Mouse (Mus musculus) stomach, postnatal 0 days (tissue): Measurements from ENCODE around the gene Per1. TPM values are rescaled to one million over a fixed set of nuclear protein-coding genes. Genes with fewer than 3 reads are reported as not detected.

Source experiments
- ATAC-seq: fragments of 200-750 bp; cut with Nextera tagmentation; 2 replicates; pipeline ENCODE4 v1.8.0; 2017; ENCODE audit not compliant: low FRiP score, low TSS enrichment
- DNase-seq: peaks from one replicate; pipeline ENCODE4 v3.0.0-alpha.2; 2016; ENCODE audit warnings: low spot score
- H3K27ac ChIP-seq: fragments of 300-500 bp; sonication (generic); replicated peaks from 2 replicates; pipeline ENCODE4 v1.5.1; 2014; ENCODE audit warnings: mild to moderate bottlenecking, control low read depth
- H3K27me3 ChIP-seq: fragments of 300-500 bp; sonication (generic); 2 replicates; pipeline ENCODE4 v1.6.1; 2014; ENCODE audit warnings: low read length; ENCODE audit not compliant: control insufficient read depth, insufficient read depth
- H3K36me3 ChIP-seq: fragments of 300-500 bp; sonication (generic); 2 replicates; pipeline ENCODE4 v1.6.1; 2014; ENCODE audit warnings: low read length, mixed read lengths; ENCODE audit not compliant: control insufficient read depth, insufficient read depth
- H3K4me1 ChIP-seq: fragments of 300-500 bp; sonication (generic); replicated peaks from 2 replicates; pipeline ENCODE4 v1.6.1; 2014; ENCODE audit warnings: antibody characterized with exemption; ENCODE audit not compliant: control insufficient read depth, insufficient read depth
- H3K4me2 ChIP-seq: fragments of 300-500 bp; sonication (generic); replicated peaks from 2 replicates; pipeline ENCODE4 v1.6.1; 2014; ENCODE audit warnings: low read depth, mild to moderate bottlenecking, control low read depth, moderate library complexity
- H3K4me3 ChIP-seq: fragments of 300-500 bp; sonication (generic); 2 replicates; pipeline ENCODE4 v1.5.1; 2014; ENCODE audit warnings: low read depth, low read length, control low read depth
- H3K9ac ChIP-seq: fragments of 300-500 bp; sonication (generic); 2 replicates; pipeline ENCODE4 v1.6.1; 2014; ENCODE audit warnings: mild to moderate bottlenecking, low read length, control low read depth, mixed read lengths
- H3K9me3 ChIP-seq: fragments of 300-500 bp; sonication (generic); 2 replicates; pipeline ENCODE4 v1.6.1; 2016; ENCODE audit warnings: low read length; ENCODE audit not compliant: control insufficient read depth
- CTCF ChIP-seq: IDR thresholded peaks from 2 replicates; pipeline ENCODE4 v1.5.1; 2016; ENCODE audit warnings: antibody characterized with exemption, low read depth, mild to moderate bottlenecking, moderate library complexity
- EP300 ChIP-seq: optimal IDR thresholded peaks from 2 replicates; pipeline ENCODE3; 2016; ENCODE audit warnings: antibody characterized with exemption
- WGBS: fragments of 180-500 bp; shearing (Covaris S2); extraction: QIAGEN DNeasy Blood & Tissue Kit; methylation state at CpG from one replicate; pipeline ENCODE4 v1.1.7; 2014; 5-methylcytosine and 5-hydroxymethylcytosine counted together
- polyA plus RNA-seq: library from polyadenylated mRNA; unstranded; fragments of >200 nt; fragmentation: Nextera tagmentation; extraction: Ambion mirVana; gene quantifications from 2 replicates; pipeline ENCODE4 v1.2.1, GENCODE M21; 2015

The Per1 gene
- polyA plus RNA-seq, 1 experiment from 2014 or later, result 13.1 TPM

DNA sequence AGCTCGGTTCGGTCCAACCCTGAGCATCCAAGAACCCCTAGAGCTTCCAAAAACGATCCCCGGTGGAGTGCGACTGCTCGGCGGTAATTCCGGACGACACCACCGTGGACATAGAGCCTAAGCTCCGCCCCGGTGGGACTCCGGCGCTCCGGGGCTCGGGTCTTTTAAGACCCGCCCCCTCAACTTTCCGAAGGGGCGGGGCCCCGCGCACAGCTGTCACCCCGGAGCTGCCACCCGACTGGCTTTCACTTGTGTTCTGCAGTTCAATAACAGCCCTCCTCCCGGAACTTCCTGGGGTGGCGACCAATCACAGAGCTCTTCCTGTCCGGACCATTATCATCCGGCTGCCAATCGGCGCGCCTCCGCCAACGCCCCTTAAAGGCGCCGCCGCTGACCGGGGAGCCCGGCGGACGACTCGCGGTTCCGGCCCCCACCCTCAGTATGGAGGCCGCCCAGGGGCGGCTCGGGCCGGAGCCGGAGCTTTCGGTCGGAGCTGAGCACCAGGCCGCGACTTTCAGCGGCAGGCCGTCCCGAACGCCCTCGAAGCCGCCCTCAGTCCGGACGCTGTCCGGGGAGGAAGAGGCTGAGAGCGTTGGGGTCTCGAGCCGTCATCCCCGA lies 35.6 kb upstream of the Per1 start, which contains the start of gene Borcs6:
Borcs6 (plus strand) TSS at position 361 of the 618 bp plus-strand sequence.
- WGBS, result under 1% methylated on average over 64 of the region's 64 CpGs
- Histone ChIP-seq H3K4me1 (peaks cover 2% of the 10 kb centered on the region; the same call in 1 of the 2 replicates), H3K36me3 (no peaks in the 10 kb centered on the region), H3K4me2 (peak within 1 kb of the TSS; percentile 85), H3K27ac (peak within 1 kb of the TSS; percentile 98), H3K9me3 (no peaks in the 10 kb centered on the region), H3K27me3 (no peaks in the 10 kb centered on the region), H3K4me3 (peak within 1 kb of the TSS; percentile 97), H3K9ac (peak within 1 kb of the TSS; percentile 95)
- DNase-seq (peak; percentile 95), ATAC-seq (peak; percentile 94)
- TF ChIP-seq EP300, result peak; percentile 28
- no peak for TF ChIP-seq CTCF

DNA sequence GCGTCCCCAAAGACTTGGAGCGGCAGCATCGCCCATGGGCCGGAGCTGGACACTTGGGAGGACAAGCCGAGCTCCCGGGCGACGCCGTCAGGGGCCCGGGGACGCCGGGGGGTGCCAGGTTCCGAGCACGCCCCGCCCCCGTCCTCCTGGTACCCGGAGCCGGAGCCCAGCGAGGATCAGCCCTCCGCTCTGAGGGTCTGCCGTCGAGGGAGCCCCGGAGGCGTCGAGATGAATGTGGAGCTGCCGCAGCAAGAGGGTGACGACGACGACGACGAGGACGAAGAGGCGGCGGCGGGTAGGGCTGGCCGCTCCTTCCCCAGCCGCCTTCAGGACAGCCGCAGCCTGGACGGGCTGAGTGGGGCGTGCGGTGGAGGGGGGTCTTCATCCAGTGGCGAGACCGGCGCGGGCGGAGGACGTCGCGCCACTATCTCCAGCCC lies 35.0 kb upstream of the Per1 start:
- DNase-seq, result no peak
- ATAC-seq, result peak; percentile 14

DNA sequence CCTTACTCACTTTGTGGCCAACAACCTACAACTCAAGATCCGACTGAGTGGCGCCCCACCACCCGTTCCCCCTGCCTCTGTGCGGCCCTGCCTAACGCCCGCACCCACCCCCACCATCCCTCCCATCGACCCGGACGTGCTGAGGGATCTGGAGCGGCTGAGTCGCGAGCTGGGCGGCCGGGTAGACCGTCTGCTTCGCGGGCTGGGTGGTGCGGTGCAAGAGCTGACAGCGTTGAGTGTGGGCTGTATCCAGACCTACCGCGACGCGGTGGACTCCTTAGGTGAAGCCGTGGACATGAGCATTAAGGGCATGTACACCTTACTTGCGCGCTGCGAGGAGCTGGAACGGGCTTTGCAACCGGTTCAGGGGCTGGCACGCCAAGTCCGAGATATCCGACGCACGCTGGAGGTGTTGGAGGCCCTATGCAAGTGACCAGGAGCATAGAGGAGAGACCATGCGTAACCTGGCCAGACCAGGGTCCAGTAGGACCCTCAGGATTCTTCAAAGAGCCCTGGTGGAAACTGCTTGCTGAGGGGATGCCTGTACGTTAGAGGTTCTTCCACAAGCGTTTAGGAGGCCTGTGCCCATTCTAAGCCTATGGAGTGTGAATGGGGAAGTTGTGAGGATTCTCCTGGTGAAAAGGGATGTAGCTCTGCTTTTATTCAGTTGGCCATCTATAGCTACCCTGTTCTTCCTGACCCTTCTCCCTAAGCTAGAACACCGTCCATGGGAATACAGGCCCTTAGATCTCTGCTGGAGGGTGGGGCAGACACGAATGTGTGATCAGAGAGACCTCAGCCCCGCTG lies 34.4 kb upstream of the Per1 start:
- H3K27ac ChIP-seq, result peak overlapping the region; percentile 98
- WGBS, result 3% methylated on average over 40 of the region's 40 CpGs
- no peaks in the 10 kb centered on the region for H3K27me3 ChIP-seq
- H3K4me2 ChIP-seq, result peak overlapping the region; percentile 85
- ATAC-seq, result peak; percentile 4; the same call in 1 of the 2 replicates
- TF ChIP-seq CTCF (no peak), EP300 (no peak)
- H3K9me3 ChIP-seq, result no peaks in the 10 kb centered on the region
- peak overlapping the region; percentile 97 for H3K4me3 ChIP-seq
- DNase-seq, result peak; percentile 65
- peak overlapping the region; percentile 95 for H3K9ac ChIP-seq
- peaks cover 2% of the 10 kb centered on the region; the same call in 1 of the 2 replicates for H3K4me1 ChIP-seq
- no peaks in the 10 kb centered on the region for H3K36me3 ChIP-seq

More for the DNA sequence above, 35.0 kb upstream of the Per1 start:
- Histone ChIP-seq H3K4me1 (peaks cover 2% of the 10 kb centered on the region; the same call in 1 of the 2 replicates), H3K4me2 (peak overlapping the region; percentile 85), H3K27ac (peak overlapping the region; percentile 98), H3K27me3 (no peaks in the 10 kb centered on the region), H3K4me3 (peak overlapping the region; percentile 97), H3K36me3 (no peaks in the 10 kb centered on the region), H3K9me3 (no peaks in the 10 kb centered on the region), H3K9ac (peak overlapping the region; percentile 95)
- under 1% methylated on average over 47 of the region's 49 CpGs for WGBS
- TF ChIP-seq CTCF, result peak; percentile 1; the same call in 1 of the 2 replicates
- TF ChIP-seq EP300, result no peak

DNA sequence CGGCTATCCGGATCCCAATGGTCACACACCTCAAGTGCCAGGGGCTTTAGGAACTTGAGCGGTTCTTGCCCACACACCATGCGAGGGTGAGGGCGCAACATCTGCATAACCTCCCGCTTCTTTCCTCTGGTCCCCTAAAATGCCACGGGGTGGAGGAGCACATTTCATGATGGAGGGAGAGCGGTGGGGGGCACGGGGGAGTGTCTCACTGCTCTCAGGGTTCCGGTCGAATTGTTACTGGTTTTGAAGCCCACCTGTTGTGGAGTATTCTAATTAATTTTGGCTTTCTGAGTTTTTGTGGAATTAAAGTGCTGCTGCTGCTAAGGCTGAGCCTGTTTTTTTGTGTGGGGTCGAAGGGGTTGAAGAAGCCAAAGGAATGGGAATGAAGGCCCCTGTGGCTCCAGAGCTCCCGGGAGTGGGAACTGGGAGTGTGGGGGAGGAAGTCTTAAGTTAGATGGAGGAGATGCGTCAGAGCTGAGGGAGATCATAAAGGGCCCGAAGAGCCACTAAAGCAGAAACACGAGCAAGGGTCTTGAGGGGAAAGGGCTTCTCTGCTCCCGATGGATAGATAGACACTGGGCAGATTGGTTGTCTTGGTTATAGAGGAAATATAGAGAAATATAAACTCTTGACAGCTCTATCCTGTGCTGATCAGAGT lies 33.6 kb upstream of the Per1 start:
- Histone ChIP-seq H3K27ac (0 out of 2 replicates have a peak overlapping the region, but pooled peaks have one; percentile 13), H3K9ac (peak overlapping the region; percentile 95), H3K4me2 (peak overlapping the region; percentile 85), H3K36me3 (no peaks in the 10 kb centered on the region), H3K27me3 (no peaks in the 10 kb centered on the region), H3K9me3 (no peaks in the 10 kb centered on the region), H3K4me3 (peak overlapping the region; percentile 97; the same call in 1 of the 2 replicates), H3K4me1 (peaks cover 2% of the 10 kb centered on the region; the same call in 1 of the 2 replicates)
- WGBS, result 26% methylated on average over 17 of the region's 17 CpGs
- TF ChIP-seq CTCF, result no peak
- no peak for TF ChIP-seq EP300
- no peak for DNase-seq
- ATAC-seq, result no peak

DNA sequence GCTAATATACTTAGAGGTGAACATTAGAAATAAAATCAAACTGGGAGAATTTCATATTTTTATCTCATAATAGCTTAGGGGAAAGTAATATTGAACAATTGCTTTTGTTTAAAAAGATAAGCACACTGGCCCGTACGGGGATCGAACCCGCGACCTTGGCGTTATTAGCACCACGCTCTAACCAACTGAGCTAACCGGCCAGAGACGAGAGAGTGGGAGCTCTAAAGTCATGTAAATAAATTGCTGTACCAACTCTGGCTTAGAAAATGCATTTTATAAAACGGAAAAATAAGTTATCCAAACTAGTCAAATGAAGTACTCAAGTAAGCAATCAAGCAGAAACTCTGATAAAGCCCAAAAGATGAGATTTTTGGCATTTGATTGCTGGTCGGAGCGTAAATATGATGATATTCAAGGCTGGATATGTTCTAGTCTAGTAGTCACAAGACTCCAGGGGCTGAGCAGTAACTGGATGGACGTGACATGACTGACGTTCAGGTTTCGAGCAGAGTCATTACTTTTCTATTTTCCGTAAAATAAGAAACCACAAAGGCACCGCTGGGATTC lies 32.7 kb upstream of the Per1 start:
- H3K9me3 ChIP-seq, result no peaks in the 10 kb centered on the region
- TF ChIP-seq CTCF (no peak), EP300 (peak; percentile 8)
- ATAC-seq (no peak), DNase-seq (peak; percentile 66)
- no peaks in the 10 kb centered on the region for H3K27me3 ChIP-seq
- 2% methylated on average over 17 of the region's 17 CpGs for WGBS
- H3K4me2 ChIP-seq, result peak overlapping the region; percentile 39
- peaks cover 2% of the 10 kb centered on the region; the same call in 1 of the 2 replicates for H3K4me1 ChIP-seq
- no peaks in the 10 kb centered on the region for H3K36me3 ChIP-seq
- H3K4me3 ChIP-seq, result peak overlapping the region; percentile 21
- no peak overlapping the region for H3K9ac ChIP-seq
- H3K27ac ChIP-seq, result peak overlapping the region; percentile 49; the same call in 1 of the 2 replicates
